Mouse (Mus musculus) stomach, postnatal 0 days (tissue): ENCODE measurements around the gene Nbea.

Source experiments
- CTCF ChIP-seq: IDR thresholded peaks from 2 replicates; pipeline ENCODE4 v1.5.1; 2016; ENCODE audit warnings: antibody characterized with exemption, low read depth, mild to moderate bottlenecking, moderate library complexity
- EP300 ChIP-seq: optimal IDR thresholded peaks from 2 replicates; pipeline ENCODE3; 2016; ENCODE audit warnings: antibody characterized with exemption

GRCm38 (mm10) chr3:56215989-56216388, 32.5 kb upstream of the Nbea start:
- TF ChIP-seq CTCF (no peak), EP300 (no peak)
